Comparison of ENCODE assay signal across 20 mouse cellular contexts in the genomic region with DNA sequence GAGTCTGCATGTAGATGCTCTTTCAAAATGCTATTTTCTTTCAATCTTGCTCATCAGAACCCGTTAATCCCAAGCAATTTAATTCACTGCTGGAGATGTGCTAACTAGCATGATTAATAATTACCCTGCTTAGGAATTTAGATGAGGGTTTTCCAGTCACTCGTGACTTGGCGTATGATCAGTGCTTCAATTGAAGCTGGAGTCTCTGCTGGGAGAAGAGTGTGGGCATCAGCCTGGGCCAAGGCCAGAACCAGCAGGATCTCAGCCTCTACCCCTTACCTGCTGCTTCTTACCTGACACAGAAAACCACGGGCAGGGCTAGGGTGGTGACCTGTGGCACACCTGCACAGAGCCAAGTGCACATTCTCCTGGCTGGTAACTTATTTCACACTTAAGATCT.
DNase-seq lines count a peak whose midpoint lies in the region; ATAC-seq lines count a peak whose summit lies in the region.
"Had no signal": no experiment of that assay in that cellular context is flagged by ENCODE, and none has a peak within 500 bp of the region (broad histone marks: within the 10 kb centered on the region; RNA-seq: fewer than 3 reads in every experiment).

No protein-coding gene starts in this region.

- H3K4me1 ChIP-seq in heart, embryonic 10.5 days: no peaks in the 10 kb centered on the region
- peaks cover 29% of the 10 kb centered on the region for H3K4me1 ChIP-seq in forebrain, embryonic 16.5 days (replicated peaks; ENCODE audit: control insufficient read depth, insufficient read depth, low read length)
- H3K4me1 ChIP-seq: embryonic facial prominence, embryonic 13.5 days; intestine, embryonic 15.5 days; liver, embryonic 12.5 days had no signal

- no peaks in the 10 kb centered on the region for H3K27me3 ChIP-seq in heart, embryonic 10.5 days (ENCODE audit: insufficient read depth, poor library complexity, severe bottlenecking)
- H3K27me3 ChIP-seq in forebrain, embryonic 16.5 days (replicated peaks; ENCODE audit: control insufficient read depth, insufficient read depth, low read length): no peaks in the 10 kb centered on the region; the same call in 1 of the 2 replicates
- H3K27me3 ChIP-seq: intestine, embryonic 15.5 days; liver, embryonic 12.5 days had no signal

- intact Hi-C loops in heart, postnatal 25 days (cut with DNase I): loop anchor here (10.0 kb wide), 1 partner anchor 803 kb away; no protein-coding TSS in a partner anchor

- peak; percentile 29; the same call in 1 of the 2 replicates for ATAC-seq in forebrain, embryonic 16.5 days
- ATAC-seq: intestine, embryonic 15.5 days; liver, embryonic 12.5 days had no signal

- no peak overlapping the region for H3K9ac ChIP-seq in forebrain, embryonic 16.5 days (replicated peaks; ENCODE audit: low read depth, low read length)
- H3K9ac ChIP-seq: embryonic facial prominence, embryonic 13.5 days; intestine, embryonic 15.5 days; liver, embryonic 12.5 days had no signal

- 77% methylated on average over 4 of the region's 4 CpGs for WGBS in heart, embryonic 10.5 days
- WGBS in forebrain, embryonic 16.5 days: 28% methylated on average over 4 of the region's 4 CpGs

- H3K4me3 ChIP-seq in heart, embryonic 10.5 days: no peak overlapping the region
- H3K4me3 ChIP-seq in forebrain, embryonic 16.5 days (replicated peaks; ENCODE audit: low read length): no peak overlapping the region
- H3K4me3 ChIP-seq: embryonic facial prominence, embryonic 13.5 days; intestine, embryonic 15.5 days; liver, embryonic 12.5 days; megakaryocyte, embryonic 14.5 days; myocyte had no signal

- H3K9me3 ChIP-seq in heart, embryonic 10.5 days: no peaks in the 10 kb centered on the region
- no peaks in the 10 kb centered on the region for H3K9me3 ChIP-seq in forebrain, embryonic 16.5 days (ENCODE audit: control insufficient read depth, low read length)
- H3K9me3 ChIP-seq: embryonic facial prominence, embryonic 13.5 days; intestine, embryonic 15.5 days; liver, embryonic 12.5 days had no signal

- H3K36me3 ChIP-seq in heart, embryonic 10.5 days: no peaks in the 10 kb centered on the region
- no peaks in the 10 kb centered on the region for H3K36me3 ChIP-seq in forebrain, embryonic 16.5 days (ENCODE audit: control insufficient read depth, insufficient read depth)
- H3K36me3 ChIP-seq: embryonic facial prominence, embryonic 13.5 days; intestine, embryonic 15.5 days; liver, embryonic 12.5 days had no signal

- no peak overlapping the region for H3K4me2 ChIP-seq in forebrain, embryonic 16.5 days (ENCODE audit: low read length)
- H3K4me2 ChIP-seq: embryonic facial prominence, embryonic 13.5 days; heart, embryonic 11.5 days; intestine, embryonic 15.5 days; liver, embryonic 12.5 days had no signal

- DNase-seq in heart, embryonic 10.5 days (ENCODE audit: low spot score): peak; percentile 28
- no peak for DNase-seq in heart, postnatal 25 days (ENCODE audit: low spot score)
- peak; percentile 50 for DNase-seq in Muller cell, postnatal 12 days (ENCODE audit: inconsistent ontology term)
- peak; percentile 58 for DNase-seq in kidney, postnatal 10 days
- no peak for DNase-seq in layer of hippocampus, postnatal 36 days
- DNase-seq in lung, postnatal 36 days: no peak
- DNase-seq: cerebellum, adult 11 months; gastrocnemius, postnatal 14 days; heart, postnatal 36 days; left cerebral cortex, postnatal 4 days; right cerebral cortex, adult 18-20 months; spleen, adult 18-20 months; thymus, postnatal 14 days had no signal

- H3K27ac ChIP-seq in heart, embryonic 10.5 days: no peak overlapping the region
- peak overlapping the region; percentile 62 for H3K27ac ChIP-seq in forebrain, embryonic 16.5 days (ENCODE audit: low read length)
- H3K27ac ChIP-seq: embryonic facial prominence, embryonic 13.5 days; intestine, embryonic 15.5 days; liver, embryonic 12.5 days had no signal

Comparison
In these comparisons a context has a peak if more than half of its experiments do, and no peak if none do; other contexts are left out.
1. DNase-seq: peak in heart, embryonic 10.5 days (single experiment), Muller cell, postnatal 12 days (single experiment) and kidney, postnatal 10 days (single experiment); none in heart, postnatal 25 days (single experiment), layer of hippocampus, postnatal 36 days (0 of 2) and lung, postnatal 36 days (single experiment).